Comparison of ENCODE assay signal across 8 mouse cellular contexts in the genomic region with DNA sequence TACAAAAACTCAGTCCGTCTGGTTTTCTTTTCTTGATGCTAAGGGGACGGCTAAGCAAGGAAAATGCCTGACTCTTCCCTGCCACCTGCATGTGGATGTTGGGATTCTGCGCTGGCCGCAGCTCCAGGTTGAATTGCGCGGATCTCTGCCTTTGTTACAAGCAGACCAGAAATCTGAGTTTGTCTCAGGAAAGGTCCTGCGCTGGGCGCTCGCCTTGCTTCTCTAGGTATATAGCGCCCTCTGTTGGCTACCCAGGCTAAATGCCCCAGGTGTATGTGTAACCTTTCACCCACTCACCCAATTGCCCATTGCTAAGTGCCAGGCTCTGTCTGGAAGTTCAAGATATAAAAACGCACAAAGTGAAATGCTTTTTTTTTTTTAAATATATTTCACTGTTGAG. TPM values are rescaled to one million over a fixed set of nuclear protein-coding genes. Genes with fewer than 3 reads are reported as not detected.
DNase-seq lines count a peak whose midpoint lies in the region; TF ChIP-seq lines count a peak whose summit lies in the region.

No protein-coding gene starts in this region.

- WGBS in kidney, adult 2 months = 32% methylated on average over 11 of the region's 11 CpGs

- no peak for TF ChIP-seq POLR2A in kidney, adult 2 months (IDR thresholded peaks at IDR 0.05; ENCODE audit: low read depth, low read length)

- DNase-seq in 3T3-L1 (ENCODE audit: low read depth, low spot score) = peak; percentile 81
- peak; percentile 59 for DNase-seq in ES-E14 (ENCODE audit: low read depth, low spot score)
- DNase-seq in cerebellum, adult 11-12 months = peak; percentile 33
- peak; percentile 50 for DNase-seq in gastrocnemius, adult 18-20 months (ENCODE audit: low spot score)
- peak; percentile 64 for DNase-seq in kidney, adult 2 months
- DNase-seq in liver = peak; percentile 60
- peak; percentile 70 for DNase-seq in retina, embryonic 14.5 days (ENCODE audit: low spot score)
- peak; percentile 67 for DNase-seq in urinary bladder, postnatal 25 days (ENCODE audit: low spot score)

- no peaks in the 10 kb centered on the region for H3K36me3 ChIP-seq in ES-E14 (ENCODE audit: control insufficient read depth, insufficient read depth, low read length, poor library complexity, severe bottlenecking)
- no peaks in the 10 kb centered on the region for H3K36me3 ChIP-seq in kidney, adult 2 months (ENCODE audit: control insufficient read depth, insufficient read depth, low read length)

- peaks cover 5% of the 10 kb centered on the region in 2 experiments; a peak in 1 of 4 replicates for H3K4me1 ChIP-seq in ES-E14 (ENCODE audit: control insufficient read depth in 2 of 2, insufficient read depth in 2 of 2, low read length in 2 of 2, poor library complexity in 1 of 2)
- no peaks in the 10 kb centered on the region for H3K4me1 ChIP-seq in kidney, adult 2 months (ENCODE audit: control insufficient read depth, insufficient read depth, low read length)

- no peaks in the 10 kb centered on the region for H3K27me3 ChIP-seq in kidney, adult 2 months (replicated peaks; ENCODE audit: control insufficient read depth, insufficient read depth, low read length)

- H3K27ac ChIP-seq in ES-E14 (ENCODE audit: insufficient read depth, low read depth, low read length, poor library complexity, severe bottlenecking) = no peak overlapping the region
- H3K27ac ChIP-seq in kidney, adult 2 months (ENCODE audit: insufficient read depth, low read depth, low read length) = no peak overlapping the region

- no peak overlapping the region for H3K9ac ChIP-seq in ES-E14 (ENCODE audit: insufficient read depth, low read depth, low read length, poor library complexity, severe bottlenecking)

- H3K4me3 ChIP-seq in ES-E14 (ENCODE audit: insufficient read depth in 1 of 2, low read depth in 1 of 2, low read length in 2 of 2, poor library complexity in 1 of 2, severe bottlenecking in 1 of 2) = no peak overlapping the region
- H3K4me3 ChIP-seq in kidney, adult 2 months (ENCODE audit: insufficient read depth, low read depth, low read length) = no peak overlapping the region

- H3K9me3 ChIP-seq in ES-E14 (ENCODE audit: control insufficient read depth, insufficient read depth, low read depth, low read length) = no peaks in the 10 kb centered on the region

- peak; percentile 76 for TF ChIP-seq CTCF in kidney, adult 2 months (conservative IDR thresholded peaks at IDR 0.05; ENCODE audit: insufficient read depth, insufficient read length, low read depth, low read length)

- in situ Hi-C loops in ES-E14 (cut with MboI; ENCODE audit: low sequenced_read_pairs in 2 of 2, unreplicated experiment in 2 of 2) = loop anchor here in 1 of 2 experiments (5.0 kb wide), 1 partner anchor 124 kb away; no protein-coding TSS in a partner anchor

TF ChIP-seq in ES-E14, 5 proteins besides CTCF, POLR2A, EP300 and RAD21:
- 0 out of 2 replicates have a peak, but pooled peaks have one; percentile 35 for TF ChIP-seq HCFC1 (IDR thresholded peaks at IDR 0.05; ENCODE audit: borderline replicate concordance, insufficient read depth, low read length)
- TF ChIP-seq MAFK (IDR thresholded peaks at IDR 0.05; ENCODE audit: insufficient read depth, low read depth, low read length) = no peak
- peak; percentile 58; the same call in 1 of the 2 replicates for TF ChIP-seq ZC3H11A (IDR thresholded peaks at IDR 0.05; ENCODE audit: borderline replicate concordance, low read depth, low read length)

RNA-seq across cellular contexts. Expression of a gene that starts 51.2 kb away (rescaled TPM):
- 104 and 151 TPM in 2 replicates for total RNA-seq in ES-E14 (2012; rRNA removed)
- 1 to 10 TPM; 1.3 to 2.2 TPM for total RNA-seq in gastrocnemius, adult 18-20 months (2021)
- 4.0 TPM in 2 replicates for polyA plus RNA-seq in kidney, adult 2 months (2012; rRNA removed)

Comparison
In these comparisons a context has a peak if more than half of its experiments do, and no peak if none do; other contexts are left out.
1. RNA of a gene that starts 51.2 kb away (total RNA-seq): 104 to 151 TPM in ES-E14; 1.3 to 2.2 TPM in gastrocnemius, adult 18-20 months; every median in the first group is over 10 times any median in the second.
2. Peak in every context shown above with its lines, with median percentiles within 50 percentile points of each other: DNase-seq.